Mouse (Mus musculus) liver, embryonic 16.5 days (tissue): Measurements from ENCODE around the gene Gm128. TPM values are rescaled to one million over a fixed set of nuclear protein-coding genes. Genes with fewer than 3 reads are reported as not detected.
A peak's percentile ranks its signal among the peaks of the same experiment; 100 is the strongest.

Experiments
- ATAC-seq: fragments of 200-750 bp; cut with Nextera tagmentation; 2 replicates; pipeline ENCODE4 v1.8.0; 2017; ENCODE audit warnings: low read depth, mild to moderate bottlenecking, moderate number of reproducible peaks, moderate library complexity
- H3K27ac ChIP-seq: fragments of 300-500 bp; sonication (generic); 2 replicates; pipeline ENCODE4 v1.5.1; 2014; ENCODE audit warnings: mild to moderate bottlenecking, low read length
- H3K27me3 ChIP-seq: fragments of 300-500 bp; sonication (generic); 2 replicates; pipeline ENCODE4 v1.6.1; 2014; ENCODE audit warnings: low read depth, low read length, mixed read lengths; ENCODE audit not compliant: control insufficient read depth, insufficient read depth
- H3K36me3 ChIP-seq: fragments of 300-500 bp; sonication (generic); 2 replicates; pipeline ENCODE4 v1.6.1; 2014; ENCODE audit warnings: mild to moderate bottlenecking; ENCODE audit not compliant: control insufficient read depth, insufficient read depth
- H3K4me1 ChIP-seq: fragments of 300-500 bp; sonication (generic); 2 replicates; pipeline ENCODE4 v1.6.1; 2014; ENCODE audit warnings: low read depth, low read length, mixed read lengths; ENCODE audit not compliant: control insufficient read depth
- H3K4me2 ChIP-seq: fragments of 300-500 bp; sonication (generic); 2 replicates; pipeline ENCODE4 v1.6.1; 2014; ENCODE audit warnings: low read depth, low read length, mixed read lengths
- H3K4me3 ChIP-seq: fragments of 300-500 bp; sonication (generic); 2 replicates; pipeline ENCODE4 v1.5.1; 2014; ENCODE audit warnings: low read depth, mild to moderate bottlenecking, low read length
- H3K9ac ChIP-seq: fragments of 300-500 bp; sonication (generic); 2 replicates; pipeline ENCODE4 v1.6.1; 2014; ENCODE audit warnings: low read depth, low read length
- H3K9me3 ChIP-seq: fragments of 300-500 bp; sonication (generic); replicated peaks from 2 replicates; pipeline ENCODE4 v1.6.1; 2016; ENCODE audit warnings: low read length; ENCODE audit not compliant: control insufficient read depth
- WGBS: fragments of 180-500 bp; shearing (Covaris S2); extraction: QIAGEN DNeasy Blood & Tissue Kit; methylation state at CpG from one replicate; pipeline ENCODE4 v1.1.7; 2014; ENCODE audit not compliant: insufficient replicate concordance; 5-methylcytosine and 5-hydroxymethylcytosine counted together
- polyA plus RNA-seq: library from polyadenylated mRNA; unstranded; fragments of >200 nt; fragmentation: Nextera tagmentation; extraction: Ambion mirVana; gene quantifications from 2 replicates; pipeline ENCODE4 v1.2.1, GENCODE M21; 2015

Gm128 gene
- 0.07 TPM in 2 replicates for polyA plus RNA-seq

- H3K9ac ChIP-seq = no peak within 1 kb of the TSS
- H3K4me1 ChIP-seq = no peaks in the 10 kb centered on the region; the same call in 1 of the 2 replicates
- no peaks in the 10 kb centered on the region for H3K9me3 ChIP-seq
- H3K4me3 ChIP-seq = no peak within 1 kb of the TSS
- 72% methylated on average over 7 of the region's 7 CpGs for WGBS
- no peaks in the 10 kb centered on the region for H3K36me3 ChIP-seq
- H3K4me2 ChIP-seq = no peak within 1 kb of the TSS
- H3K27me3 ChIP-seq = no peaks in the 10 kb centered on the region
- no peak for ATAC-seq
- no peak within 1 kb of the TSS for H3K27ac ChIP-seq
These were observed at the start of gene Gm128 for GRCm38 (mm10) chr3:95241498-95241897. Gm128 (minus strand) TSS chr3:95241598.

GRCm38 (mm10) chr3:95291041-95291440, 49.6 kb upstream of the Gm128 start:
- Histone ChIP-seq H3K9ac (no peak overlapping the region), H3K4me1 (peaks cover 21% of the 10 kb centered on the region), H3K9me3 (no peaks in the 10 kb centered on the region), H3K36me3 (peaks cover 10% of the 10 kb centered on the region), H3K4me2 (no peak overlapping the region), H3K4me3 (no peak overlapping the region), H3K27ac (no peak overlapping the region), H3K27me3 (no peaks in the 10 kb centered on the region)
- 53% methylated on average over 4 of the region's 4 CpGs for WGBS
- no peak for ATAC-seq

- peaks cover 21% of the 10 kb centered on the region for H3K4me1 ChIP-seq
- no peak overlapping the region for H3K4me2 ChIP-seq
- WGBS = 81% methylated on average over 6 of the region's 6 CpGs
- no peaks in the 10 kb centered on the region for H3K27me3 ChIP-seq
- ATAC-seq = no peak
- H3K9me3 ChIP-seq = no peaks in the 10 kb centered on the region
- H3K27ac ChIP-seq = no peak overlapping the region
- no peak overlapping the region for H3K4me3 ChIP-seq
- no peak overlapping the region for H3K9ac ChIP-seq
- H3K36me3 ChIP-seq = peaks cover 10% of the 10 kb centered on the region
These were observed 48.8 kb upstream of the Gm128 start for GRCm38 (mm10) chr3:95290156-95290555.

GRCm38 (mm10) chr3:95289419-95289818, 48.0 kb upstream of the Gm128 start:
- H3K9ac ChIP-seq = no peak overlapping the region
- H3K27ac ChIP-seq = no peak overlapping the region
- H3K4me3 ChIP-seq = no peak overlapping the region
- no peaks in the 10 kb centered on the region for H3K9me3 ChIP-seq
- H3K4me2 ChIP-seq = no peak overlapping the region
- H3K36me3 ChIP-seq = peaks cover 10% of the 10 kb centered on the region
- WGBS = 78% methylated on average over 4 of the region's 4 CpGs
- no peaks in the 10 kb centered on the region for H3K27me3 ChIP-seq
- peaks cover 27% of the 10 kb centered on the region for H3K4me1 ChIP-seq
- no peak for ATAC-seq

- H3K36me3 ChIP-seq = peaks cover 10% of the 10 kb centered on the region
- no peaks in the 10 kb centered on the region for H3K9me3 ChIP-seq
- H3K27ac ChIP-seq = no peak overlapping the region
- no peaks in the 10 kb centered on the region for H3K27me3 ChIP-seq
- H3K4me2 ChIP-seq = no peak overlapping the region
- H3K9ac ChIP-seq = no peak overlapping the region
- 72% methylated on average over 3 of the region's 3 CpGs for WGBS
- ATAC-seq = no peak
- H3K4me1 ChIP-seq = peaks cover 25% of the 10 kb centered on the region
- no peak overlapping the region for H3K4me3 ChIP-seq
These were observed 46.1 kb upstream of the Gm128 start for GRCm38 (mm10) chr3:95287541-95287940.

GRCm38 (mm10) chr3:95286510-95286909, 45.1 kb upstream of the Gm128 start:
- H3K4me2 ChIP-seq = no peak overlapping the region
- peaks cover 10% of the 10 kb centered on the region for H3K36me3 ChIP-seq
- peaks cover 25% of the 10 kb centered on the region for H3K4me1 ChIP-seq
- no peak for ATAC-seq
- no peaks in the 10 kb centered on the region for H3K27me3 ChIP-seq
- no peak overlapping the region for H3K27ac ChIP-seq
- no peak overlapping the region for H3K9ac ChIP-seq
- no peaks in the 10 kb centered on the region for H3K9me3 ChIP-seq
- whole genome bisulfite sequencing = 44% methylated on average over 7 of the region's 7 CpGs
- no peak overlapping the region for H3K4me3 ChIP-seq

GRCm38 (mm10) chr3:95286011-95286410, 44.6 kb upstream of the Gm128 start:
- no peak overlapping the region for H3K9ac ChIP-seq
- no peak overlapping the region for H3K4me3 ChIP-seq
- H3K4me1 ChIP-seq = peaks cover 27% of the 10 kb centered on the region
- no peaks in the 10 kb centered on the region for H3K27me3 ChIP-seq
- H3K4me2 ChIP-seq = no peak overlapping the region
- no peak for ATAC-seq
- H3K27ac ChIP-seq = no peak overlapping the region; the same call in 1 of the 2 replicates
- WGBS = 63% methylated on average over 5 of the region's 5 CpGs
- no peaks in the 10 kb centered on the region for H3K9me3 ChIP-seq
- H3K36me3 ChIP-seq = peaks cover 10% of the 10 kb centered on the region

- Histone ChIP-seq H3K36me3 (peaks cover 10% of the 10 kb centered on the region), H3K27ac (peak overlapping the region; percentile 16; the same call in 1 of the 2 replicates), H3K4me2 (no peak overlapping the region), H3K4me1 (peaks cover 33% of the 10 kb centered on the region), H3K27me3 (no peaks in the 10 kb centered on the region), H3K4me3 (no peak overlapping the region), H3K9me3 (no peaks in the 10 kb centered on the region), H3K9ac (no peak overlapping the region)
- ATAC-seq = no peak
- whole genome bisulfite sequencing = 87% methylated on average over 5 of the region's 5 CpGs
These were observed 44.0 kb upstream of the Gm128 start for GRCm38 (mm10) chr3:95285390-95285789.

GRCm38 (mm10) chr3:95284501-95285281, 43.3 kb upstream of the Gm128 start:
- no peak for ATAC-seq
- Histone ChIP-seq H3K36me3 (peaks cover 10% of the 10 kb centered on the region), H3K9me3 (no peaks in the 10 kb centered on the region), H3K9ac (no peak overlapping the region), H3K27ac (no peak overlapping the region), H3K4me1 (peaks cover 38% of the 10 kb centered on the region), H3K4me3 (no peak overlapping the region), H3K27me3 (no peaks in the 10 kb centered on the region), H3K4me2 (peak overlapping the region; percentile 90)
- WGBS = 84% methylated on average over 12 of the region's 12 CpGs
